Mouse (Mus musculus) MEL (cell line): ENCODE measurements around the gene C1qc. TPM values are rescaled to one million over a fixed set of nuclear protein-coding genes. Genes with fewer than 3 reads are reported as not detected.

ENCODE experiments used
- DNase-seq: peaks from one replicate; pipeline ENCODE4 v3.0.0; 2011; ENCODE audit warnings: low read depth, low spot score
- H3K27ac ChIP-seq: 2 replicates; pipeline ENCODE4 v1.5.1; 2012; ENCODE audit warnings: low read depth, mild to moderate bottlenecking, control low read depth, low read length, moderate library complexity; ENCODE audit not compliant: control insufficient read depth
- H3K27me3 ChIP-seq, 2 experiments: fragments of 150-350 bp in 1 of 2; sonication (generic) in 1 of 2; 2 replicates each; pipeline ENCODE4 v1.6.1; 2012; ENCODE audit warnings: low read length in 2 of 2, mild to moderate bottlenecking in 2 of 2, improper control_type of control experiment in 1 of 2, moderate library complexity in 1 of 2; ENCODE audit not compliant: insufficient read depth in 2 of 2, control insufficient read depth in 1 of 2
- H3K36me3 ChIP-seq, 2 experiments: 2 replicates each; pipeline ENCODE4 v1.6.1; 2012 to 2014; ENCODE audit warnings: low read length in 2 of 2, improper control_type of control experiment in 1 of 2, inconsistent platforms in 1 of 2, mild to moderate bottlenecking in 1 of 2; ENCODE audit not compliant: insufficient read depth in 2 of 2, control insufficient read depth in 1 of 2
- H3K4me1 ChIP-seq, 2 experiments: fragments of 150-350 bp in 1 of 2; sonication (generic) in 1 of 2; 2 replicates each; pipeline ENCODE4 v1.6.1; 2012; ENCODE audit warnings: low read length in 2 of 2, improper control_type of control experiment in 1 of 2, mild to moderate bottlenecking in 1 of 2; ENCODE audit not compliant: insufficient read depth in 2 of 2, control insufficient read depth in 1 of 2
- H3K4me3 ChIP-seq, 2 experiments: fragments of 150-350 bp in 1 of 2; sonication (generic) in 1 of 2; 2 replicates each; pipeline ENCODE4 v1.5.1; 2012; ENCODE audit warnings: low read depth in 2 of 2, low read length in 2 of 2, mild to moderate bottlenecking in 2 of 2, moderate library complexity in 2 of 2, control low read depth in 1 of 2, improper control_type of control experiment in 1 of 2; ENCODE audit not compliant: control insufficient read depth in 1 of 2, insufficient read depth in 1 of 2
- H3K79me2 ChIP-seq: 2 replicates; pipeline ENCODE4 v1.6.1; 2012; ENCODE audit warnings: mild to moderate bottlenecking, low read length, moderate library complexity; ENCODE audit not compliant: control insufficient read depth, poor library complexity, insufficient read depth
- H3K9ac ChIP-seq: 2 replicates; pipeline ENCODE4 v1.6.1; 2012; ENCODE audit warnings: low read depth, mild to moderate bottlenecking, control low read depth, low read length, moderate library complexity; ENCODE audit not compliant: control insufficient read depth, poor library complexity, severe bottlenecking
- H3K9me3 ChIP-seq: fragments of 150-350 bp; sonication (generic); replicated peaks from 2 replicates; pipeline ENCODE4 v1.6.1; 2012; ENCODE audit warnings: mild to moderate bottlenecking, low read length, improper control_type of control experiment, moderate library complexity; ENCODE audit not compliant: insufficient read depth
- BHLHE40 ChIP-seq: IDR thresholded peaks from 2 replicates; pipeline ENCODE4 v1.6.1; 2012; ENCODE audit warnings: low read depth, mild to moderate bottlenecking, inconsistent platforms, low read length, improper control_type of control experiment, borderline replicate concordance
- CHD1 ChIP-seq: IDR thresholded peaks from 2 replicates; pipeline ENCODE4 v1.6.1; 2012; ENCODE audit warnings: low read depth, mild to moderate bottlenecking, inconsistent platforms, low read length, improper control_type of control experiment
- CHD2 ChIP-seq: IDR thresholded peaks from 2 replicates; pipeline ENCODE4 v1.6.1; 2011; ENCODE audit warnings: low read length, improper control_type of control experiment
- CTCF ChIP-seq, 3 experiments: IDR thresholded peaks in 2 of 3; conservative IDR thresholded peaks in 1 of 3; 2 replicates each; pipeline ENCODE4 v1.5.1; 2011 to 2012; ENCODE audit warnings: low read length in 3 of 3, low read depth in 2 of 3, mild to moderate bottlenecking in 2 of 3, improper control_type of control experiment in 1 of 3, inconsistent platforms in 1 of 3, mixed read lengths in 1 of 3, moderate library complexity in 1 of 3; ENCODE audit not compliant: control insufficient read depth in 1 of 3, insufficient read depth in 1 of 3, poor library complexity in 1 of 3, severe bottlenecking in 1 of 3
- ELF1 ChIP-seq: IDR thresholded peaks from 2 replicates; pipeline ENCODE4 v1.6.1; 2014; ENCODE audit warnings: low read depth, mild to moderate bottlenecking, inconsistent platforms, low read length, improper control_type of control experiment, moderate library complexity
- JUND ChIP-seq: IDR thresholded peaks from 2 replicates; pipeline ENCODE4 v1.6.1; 2011; ENCODE audit warnings: low read depth, mild to moderate bottlenecking, improper control_type of control experiment, low read length
- KAT2A ChIP-seq: conservative IDR thresholded peaks from 2 replicates; pipeline ENCODE4 v1.6.1; 2012; ENCODE audit warnings: low read depth, low read length, improper control_type of control experiment, inconsistent platforms
- MEF2A ChIP-seq: IDR thresholded peaks from 2 replicates; pipeline ENCODE4 v1.6.1; 2014; ENCODE audit warnings: low read depth, mild to moderate bottlenecking, inconsistent platforms, low read length, improper control_type of control experiment; ENCODE audit not compliant: poor library complexity, insufficient replicate concordance, severe bottlenecking; ENCODE audit errors: extremely low read depth
- MYC ChIP-seq: IDR thresholded peaks from 2 replicates; pipeline ENCODE4 v1.6.1; 2011; ENCODE audit warnings: low read depth, mild to moderate bottlenecking, low read length, improper control_type of control experiment, moderate library complexity
- NELFE ChIP-seq: IDR thresholded peaks from 2 replicates; pipeline ENCODE4 v1.6.1; 2011; ENCODE audit warnings: low read depth, low read length, improper control_type of control experiment
- POLR2A ChIP-seq, 2 experiments: IDR thresholded peaks; 2 replicates each; pipeline ENCODE4 v1.6.1; 2011 to 2012; ENCODE audit warnings: low read length in 2 of 2, mild to moderate bottlenecking in 2 of 2, control low read depth in 1 of 2, improper control_type of control experiment in 1 of 2, low read depth in 1 of 2, moderate library complexity in 1 of 2; ENCODE audit not compliant: control insufficient read depth in 1 of 2, insufficient read depth in 1 of 2, poor library complexity in 1 of 2
- POLR2AphosphoS2 ChIP-seq: IDR thresholded peaks from 2 replicates; pipeline ENCODE4 v1.6.1; 2011; ENCODE audit warnings: low read length, improper control_type of control experiment
- RAD21 ChIP-seq: IDR thresholded peaks from 2 replicates; pipeline ENCODE4 v1.6.1; 2011; ENCODE audit warnings: mild to moderate bottlenecking, low read depth, low read length, improper control_type of control experiment
- RCOR1 ChIP-seq: IDR thresholded peaks from 2 replicates; pipeline ENCODE4 v1.6.1; 2012; ENCODE audit warnings: low read depth, mild to moderate bottlenecking, inconsistent platforms, low read length, improper control_type of control experiment
- SMC3 ChIP-seq: IDR thresholded peaks from 2 replicates; pipeline ENCODE4 v1.6.1; 2011; ENCODE audit warnings: low read depth, low read length, improper control_type of control experiment
- TBP ChIP-seq: IDR thresholded peaks from 2 replicates; pipeline ENCODE4 v1.8.0; 2011; ENCODE audit warnings: low read depth, low read length, improper control_type of control experiment
- TCF12 ChIP-seq: IDR thresholded peaks from 2 replicates; pipeline ENCODE4 v1.6.1; 2014; ENCODE audit warnings: low read depth, mild to moderate bottlenecking, inconsistent platforms, low read length, improper control_type of control experiment, moderate library complexity
- UBTF ChIP-seq: IDR thresholded peaks from 2 replicates; pipeline ENCODE4 v1.6.1; 2012; ENCODE audit warnings: low read depth, mild to moderate bottlenecking, inconsistent platforms, low read length, improper control_type of control experiment, moderate library complexity, borderline replicate concordance; ENCODE audit not compliant: insufficient read depth
- USF2 ChIP-seq, 2 experiments: IDR thresholded peaks; 2 replicates each; pipeline ENCODE4 v1.6.1; 2011 to 2012; ENCODE audit warnings: improper control_type of control experiment in 2 of 2, low read length in 2 of 2, borderline replicate concordance in 1 of 2, inconsistent platforms in 1 of 2, low read depth in 1 of 2, mild to moderate bottlenecking in 1 of 2; ENCODE audit not compliant: insufficient read depth in 1 of 2
- ZMIZ1 ChIP-seq: IDR thresholded peaks from 2 replicates; pipeline ENCODE4 v1.6.1; 2012; ENCODE audit warnings: low read depth, mild to moderate bottlenecking, inconsistent platforms, low read length, improper control_type of control experiment, moderate library complexity
- ZNF384 ChIP-seq: IDR thresholded peaks from 2 replicates; pipeline ENCODE4 v1.6.1; 2012; ENCODE audit warnings: low read depth, mild to moderate bottlenecking, inconsistent platforms, low read length, improper control_type of control experiment
- polyA plus RNA-seq, 2 experiments: library from polyadenylated mRNA; stranded (reverse) in 1 of 2; unstranded in 1 of 2; fragments of >175 nt in 1 of 2; fragments of >200 nt in 1 of 2; gene quantifications; 2 replicates each; pipeline versions ENCODE4 v1.2.1 to v1.2.4; 2012; ENCODE audit warnings: low replicate concordance in 2 of 2, low read depth in 1 of 2; ENCODE audit not compliant: insufficient read length in 2 of 2, insufficient read depth in 1 of 2, missing spikeins in 1 of 2
- total RNA-seq: library from RNA; depleted of rRNA; stranded (reverse); fragments of 300-350 nt; gene quantifications from 2 replicates; pipeline ENCODE4 v1.2.3, GENCODE M21; 2012

Gene C1qc
- total and polyA plus RNA-seq, 3 experiments: not detected

DNA sequence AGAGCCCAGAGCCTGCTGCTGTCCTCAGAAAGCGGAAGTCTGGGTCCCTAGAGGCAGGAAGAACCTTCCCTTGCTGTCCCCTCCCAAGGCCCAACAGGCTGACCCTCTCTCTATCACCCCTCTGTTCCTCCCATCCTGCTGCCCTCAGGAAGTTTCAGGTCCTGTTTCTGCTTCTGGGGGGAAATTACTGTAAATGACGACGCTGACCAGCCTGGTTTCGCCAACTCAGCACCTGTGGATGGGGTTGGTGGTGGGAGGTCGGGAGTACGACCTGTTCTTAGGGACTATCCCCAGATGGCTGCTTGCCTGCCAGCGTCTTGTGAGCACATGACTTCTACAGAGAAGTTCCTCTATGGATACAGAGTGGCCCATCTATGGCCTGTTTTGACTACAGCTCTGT lies 6.8 kb downstream of the C1qc start, which contains the start of gene C1qb:
Gene C1qb, minus strand, starts transcription at position 87 of the 400 bp plus-strand sequence.
- no peak within 1 kb of the TSS for H3K4me3 ChIP-seq
- no peaks in the 10 kb centered on the region for H3K9me3 ChIP-seq
- H3K27ac ChIP-seq: no peak within 1 kb of the TSS
- peaks cover 0 to 3% of the 10 kb centered on the region in 2 experiments; a peak in 1 of 4 replicates for H3K4me1 ChIP-seq
- no peaks in the 10 kb centered on the region; a peak in 1 of 4 replicates for H3K27me3 ChIP-seq
- H3K36me3 ChIP-seq: no peaks in the 10 kb centered on the region
- DNase-seq: no peak
- H3K9ac ChIP-seq: no peak within 1 kb of the TSS
- TF ChIP-seq ZNF384 (no peak), MEF2A (no peak), MYC (no peak), ELF1 (no peak), UBTF (no peak), NELFE (no peak), TBP (no peak), KAT2A (no peak), POLR2A (IDR thresholded peaks at IDR 0.05; ENCODE audit: control insufficient read depth in 1 of 2, insufficient read depth in 1 of 2, low read depth in 1 of 2, low read length in 2 of 2, poor library complexity in 1 of 2) (no peak), ZMIZ1 (no peak), BHLHE40 (no peak), JUND (no peak), CHD1 (no peak), TCF12 (no peak), CHD2 (no peak), POLR2AphosphoS2 (no peak), RCOR1 (no peak), RAD21 (no peak), USF2 (IDR thresholded peaks at IDR 0.05; ENCODE audit: borderline replicate concordance in 1 of 2, insufficient read depth in 1 of 2, low read depth in 1 of 2, low read length in 2 of 2) (no peak), SMC3 (no peak)
- no peaks in the 10 kb centered on the region for H3K79me2 ChIP-seq

DNA sequence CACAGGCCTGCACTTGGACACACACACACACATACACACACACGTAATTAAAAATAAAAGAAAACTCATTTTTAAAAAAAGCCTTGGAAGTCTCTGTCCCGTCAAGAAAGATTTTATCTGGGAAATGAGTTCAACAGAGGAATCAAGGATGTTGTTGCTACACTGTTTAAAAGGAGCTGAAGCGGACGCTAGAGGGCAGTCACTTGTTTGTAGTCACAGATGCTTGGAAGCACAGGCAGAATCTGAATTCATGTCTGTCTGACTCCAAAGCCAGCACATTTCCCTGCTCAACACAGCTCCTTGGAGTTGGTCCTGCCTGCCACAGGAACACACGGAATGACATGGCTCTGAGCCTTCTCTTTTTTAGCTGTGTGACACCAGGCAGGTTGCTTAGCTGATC lies 14.3 kb downstream of the C1qc start:
- no peaks in the 10 kb centered on the region for H3K79me2 ChIP-seq
- no peaks in the 10 kb centered on the region for H3K36me3 ChIP-seq
- no peak overlapping the region for H3K27ac ChIP-seq
- peak; percentile 22 for DNase-seq
- H3K27me3 ChIP-seq: no peaks in the 10 kb centered on the region; a peak in 1 of 4 replicates
- no peaks in the 10 kb centered on the region for H3K4me1 ChIP-seq
- H3K4me3 ChIP-seq: no peak overlapping the region
- no peak overlapping the region for H3K9ac ChIP-seq
- TF ChIP-seq RAD21 (peak; percentile 11), CTCF (IDR thresholded peaks at IDR 0.05 in 2 of 3, conservative IDR thresholded peaks at IDR 0.05 in 1 of 3; ENCODE audit: control insufficient read depth in 1 of 3, insufficient read depth in 1 of 3, low read depth in 2 of 3, low read length in 3 of 3, poor library complexity in 1 of 3, severe bottlenecking in 1 of 3) (peak; percentile 11 to 33 (median 27); a peak in 4 of 6 replicates), SMC3 (peak; percentile 36), MEF2A (no peak)
- H3K9me3 ChIP-seq: no peaks in the 10 kb centered on the region
